ENCODE assay signal across 8 mouse cellular contexts in genomic region chr10:80265149-80265486, GRCm38 (mm10). TPM values are rescaled to one million over a fixed set of nuclear protein-coding genes. Genes with fewer than 3 reads are reported as not detected.
DNase-seq lines count a peak whose midpoint lies in the region; ATAC-seq and TF ChIP-seq lines count a peak whose summit lies in the region.

No protein-coding gene starts in this region.

- H3K36me3 ChIP-seq in heart, embryonic 13.5 days, result peaks cover 28% of the 10 kb centered on the region
- H3K36me3 ChIP-seq in ES-Bruce4 (ENCODE audit: control insufficient read depth, insufficient read depth, low read length, poor library complexity, severe bottlenecking), result peaks cover 7% of the 10 kb centered on the region
- H3K36me3 ChIP-seq in forebrain, postnatal 0 days (ENCODE audit: insufficient read depth), result no peaks in the 10 kb centered on the region
- no peaks in the 10 kb centered on the region for H3K36me3 ChIP-seq in macrophage (ENCODE audit: inconsistent target)

- TF ChIP-seq POLR2A in ES-Bruce4 (IDR thresholded peaks at IDR 0.05; ENCODE audit: insufficient read depth, low read length), result no peak

- no peak for TF ChIP-seq CTCF in ES-Bruce4 (IDR thresholded peaks at IDR 0.05; ENCODE audit: low read depth, low read length)
- no peak for TF ChIP-seq CTCF in forebrain, postnatal 0 days (IDR thresholded peaks at IDR 0.05; ENCODE audit: low read depth)

- peak overlapping the region; percentile 96 for H3K4me3 ChIP-seq in heart, embryonic 13.5 days
- H3K4me3 ChIP-seq in ES-Bruce4 (ENCODE audit: low read depth, low read length) (peak overlapping the region; percentile 95), macrophage (ENCODE audit: inconsistent target) (peak overlapping the region; percentile 92)
- H3K4me3 ChIP-seq in forebrain, postnatal 0 days (ENCODE audit: low read depth, low read length), result peak overlapping the region; percentile 98

- peaks cover 60% of the 10 kb centered on the region for H3K79me2 ChIP-seq in macrophage (ENCODE audit: inconsistent target)

- no peaks in the 10 kb centered on the region for H3K27me3 ChIP-seq in heart, embryonic 13.5 days (replicated peaks)
- no peaks in the 10 kb centered on the region for H3K27me3 ChIP-seq in ES-Bruce4 (ENCODE audit: control insufficient read depth, insufficient read depth, low read length, poor library complexity, severe bottlenecking)
- no peaks in the 10 kb centered on the region for H3K27me3 ChIP-seq in forebrain, postnatal 0 days (ENCODE audit: insufficient read depth, low read length)

- H3K9ac ChIP-seq in heart, embryonic 13.5 days, result peak overlapping the region; percentile 100
- peak overlapping the region; percentile 94 for H3K9ac ChIP-seq in ES-Bruce4 (ENCODE audit: low read depth, poor library complexity, severe bottlenecking)
- H3K9ac ChIP-seq in forebrain, postnatal 0 days, result peak overlapping the region; percentile 97

- H3K4me1 ChIP-seq in heart, embryonic 13.5 days, result peaks cover 65% of the 10 kb centered on the region
- no peaks in the 10 kb centered on the region for H3K4me1 ChIP-seq in ES-Bruce4 (ENCODE audit: control insufficient read depth, insufficient read depth, low read length)
- H3K4me1 ChIP-seq in forebrain, postnatal 0 days (ENCODE audit: insufficient read depth), result peaks cover 17% of the 10 kb centered on the region

- no peak for DNase-seq in heart, postnatal 4 days
- no peak for DNase-seq in forebrain, postnatal 0 days
- no peak for DNase-seq in right cerebral cortex, postnatal 36 days (ENCODE audit: low spot score in 2 of 2)
- DNase-seq in retina, postnatal 1 day, result no peak
- no peak for DNase-seq in right cerebral cortex, postnatal 10 days (ENCODE audit: low spot score in 2 of 2)

- WGBS in heart, embryonic 13.5 days, result 0% methylated on average over 18 of the region's 18 CpGs
- 3% methylated on average over 18 of the region's 18 CpGs for WGBS in forebrain, postnatal 0 days
- 2% methylated on average over 12 of the region's 18 CpGs for WGBS in macrophage (ENCODE audit: missing documents)

- H3K9me3 ChIP-seq in heart, embryonic 13.5 days, result no peaks in the 10 kb centered on the region
- H3K9me3 ChIP-seq in ES-Bruce4 (replicated peaks; ENCODE audit: control insufficient read depth, insufficient read depth, low read length, poor library complexity, severe bottlenecking), result no peaks in the 10 kb centered on the region
- H3K9me3 ChIP-seq in forebrain, postnatal 0 days (ENCODE audit: low read length), result no peaks in the 10 kb centered on the region

- H3K27ac ChIP-seq in heart, embryonic 13.5 days (replicated peaks), result peak overlapping the region; percentile 87
- H3K27ac ChIP-seq in ES-Bruce4 (ENCODE audit: insufficient read depth, low read length) (0 out of 2 replicates have a peak overlapping the region, but pooled peaks have one; percentile 33), macrophage (peak overlapping the region; percentile 73)
- peak overlapping the region; percentile 70 for H3K27ac ChIP-seq in forebrain, postnatal 0 days (ENCODE audit: low read depth, low read length)

- no peak for TF ChIP-seq EP300 in ES-Bruce4 (IDR thresholded peaks at IDR 0.05; ENCODE audit: insufficient read depth, low read depth, low read length)

- ATAC-seq in heart, embryonic 13.5 days (ENCODE audit: extremely low read depth, insufficient number of reproducible peaks, low FRiP score, low TSS enrichment), result no peak
- ATAC-seq in forebrain, postnatal 0 days, result no peak

- H3K4me2 ChIP-seq in heart, embryonic 13.5 days, result peak overlapping the region; percentile 93
- H3K4me2 ChIP-seq in forebrain, postnatal 0 days (ENCODE audit: low read depth), result peak overlapping the region; percentile 65

RNA-seq across cellular contexts. Expression of gene Dazap1, which starts 3.8 kb away (rescaled TPM):
- polyA plus RNA-seq in heart, embryonic 13.5 days (2015; fragmentation: Nextera tagmentation; extraction: Ambion mirVana), result 36.4 and 37.9 TPM in 2 replicates
- 100 to 1,000 TPM; 131 to 140 TPM for total RNA-seq in heart, postnatal 4 days (2021)
- polyA plus RNA-seq in ES-Bruce4 (2011; ENCODE audit: insufficient read depth, insufficient read length, low read depth, missing spikeins) (175 and 192 TPM in 2 replicates), macrophage (2018) (75.1 to 96.3 TPM (median 76.2 TPM) in 3 replicates)
- 120 and 122 TPM in 2 replicates for total RNA-seq in forebrain, postnatal 0 days (2014; rRNA removed)
- 42.4 and 46.1 TPM in 2 replicates for polyA plus RNA-seq in forebrain, postnatal 0 days (2015; fragmentation: Nextera tagmentation; extraction: Ambion mirVana)
- 100 to 1,000 TPM; 101 to 504 (median 250) TPM for total RNA-seq in macrophage (2018; cell fraction: chromatin; rRNA removed)
- total RNA-seq in macrophage (2018; cell fraction: cytosol; rRNA removed), result 10 to 100 TPM; 46.4 to 81.7 (median 59.2) TPM
- 100 to 1,000 TPM in 19 of 26 experiments, 10 to 100 TPM in 7; 65.7 to 287 (median 127) TPM for total RNA-seq in macrophage (2018; cell fraction: nucleus; rRNA removed)

RNA-seq across cellular contexts. Expression of gene Gamt, which starts 4.3 kb away (rescaled TPM):
- polyA plus RNA-seq in heart, embryonic 13.5 days (2015; fragmentation: Nextera tagmentation; extraction: Ambion mirVana), result 53.3 and 62.1 TPM in 2 replicates
- 10 to 100 TPM; 18.5 to 23.4 TPM for total RNA-seq in heart, postnatal 4 days (2021)
- 0.68 and 0.82 TPM in 2 replicates for polyA plus RNA-seq in ES-Bruce4 (2011; ENCODE audit: insufficient read depth, insufficient read length, low read depth, missing spikeins)
- total RNA-seq in forebrain, postnatal 0 days (2014; rRNA removed), result 15.2 and 18.2 TPM in 2 replicates
- 20.8 and 21.8 TPM in 2 replicates for polyA plus RNA-seq in forebrain, postnatal 0 days (2015; fragmentation: Nextera tagmentation; extraction: Ambion mirVana)
- total RNA-seq in macrophage (2018; cell fraction: chromatin; rRNA removed), result 1 to 10 TPM in 18 of 26 experiments, not detected in 8; 1.1 to 7.6 (median 3.6) TPM
- 10 to 100 TPM in 23 of 26 experiments, 1 to 10 TPM in 3; 8.8 to 18.0 (median 12.7) TPM for total RNA-seq in macrophage (2018; cell fraction: cytosol; rRNA removed)
- 10 to 100 TPM in 1 of 26 experiments, 1 to 10 TPM in 25; 1.3 to 11.7 (median 3.4) TPM for total RNA-seq in macrophage (2018; cell fraction: nucleus; rRNA removed)
- polyA plus RNA-seq in macrophage (2018), result 8.2 to 24.0 TPM (median 13.8 TPM) in 3 replicates

RNA-seq across cellular contexts. Expression of gene Ndufs7, which starts 16.2 kb away (rescaled TPM):
- polyA plus RNA-seq in heart, embryonic 13.5 days (2015; fragmentation: Nextera tagmentation; extraction: Ambion mirVana), result 527 and 606 TPM in 2 replicates
- total RNA-seq in heart, postnatal 4 days (2021), result 100 to 1,000 TPM; 480 to 520 TPM
- polyA plus RNA-seq in ES-Bruce4 (2011; ENCODE audit: insufficient read depth, insufficient read length, low read depth, missing spikeins), result 63.9 and 72.8 TPM in 2 replicates
- total RNA-seq in forebrain, postnatal 0 days (2014; rRNA removed), result 162 and 212 TPM in 2 replicates
- polyA plus RNA-seq in forebrain, postnatal 0 days (2015; fragmentation: Nextera tagmentation; extraction: Ambion mirVana), result 343 and 394 TPM in 2 replicates
- 10 to 100 TPM in 25 of 26 experiments, 1 to 10 TPM in 1; 7.7 to 70.5 (median 32.8) TPM for total RNA-seq in macrophage (2018; cell fraction: chromatin; rRNA removed)
- 100 to 1,000 TPM in 16 of 26 experiments, 10 to 100 TPM in 10; 77.8 to 131 (median 102) TPM for total RNA-seq in macrophage (2018; cell fraction: cytosol; rRNA removed)
- total RNA-seq in macrophage (2018; cell fraction: nucleus; rRNA removed), result 10 to 100 TPM; 16.9 to 69.3 (median 39.0) TPM
- polyA plus RNA-seq in macrophage (2018), result 31.2 to 113 TPM (median 79.8 TPM) in 3 replicates

RNA-seq across cellular contexts. Expression of gene Rps15, which starts 27.1 kb away (rescaled TPM):
- 621 and 687 TPM in 2 replicates for polyA plus RNA-seq in heart, embryonic 13.5 days (2015; fragmentation: Nextera tagmentation; extraction: Ambion mirVana)
- total RNA-seq in heart, postnatal 4 days (2021), result 1,000 to 10,000 TPM in 1 of 2 experiments, 100 to 1,000 TPM in 1; 949 to 1,003 TPM
- 2,641 and 2,952 TPM in 2 replicates for polyA plus RNA-seq in ES-Bruce4 (2011; ENCODE audit: insufficient read depth, insufficient read length, low read depth, missing spikeins)
- total RNA-seq in forebrain, postnatal 0 days (2014; rRNA removed), result 1,181 and 1,718 TPM in 2 replicates
- polyA plus RNA-seq in forebrain, postnatal 0 days (2015; fragmentation: Nextera tagmentation; extraction: Ambion mirVana), result 681 and 897 TPM in 2 replicates
- 100 to 1,000 TPM in 1 of 26 experiments, 10 to 100 TPM in 24, 1 to 10 TPM in 1; 6.0 to 250 (median 35.3) TPM for total RNA-seq in macrophage (2018; cell fraction: chromatin; rRNA removed)
- total RNA-seq in macrophage (2018; cell fraction: cytosol; rRNA removed), result 1,000 to 10,000 TPM in 13 of 26 experiments, 100 to 1,000 TPM in 13; 776 to 2,120 (median 1,175) TPM
- 100 to 1,000 TPM; 155 to 338 (median 220) TPM for total RNA-seq in macrophage (2018; cell fraction: nucleus; rRNA removed)
- 1,044 to 2,135 TPM (median 1,962 TPM) in 3 replicates for polyA plus RNA-seq in macrophage (2018)

RNA-seq across cellular contexts. Expression of gene Apc2, which starts 30.7 kb away (rescaled TPM):
- 0.90 and 0.94 TPM in 2 replicates for polyA plus RNA-seq in heart, embryonic 13.5 days (2015; fragmentation: Nextera tagmentation; extraction: Ambion mirVana)
- total RNA-seq in heart, postnatal 4 days (2021), result 1 to 10 TPM; 6.0 to 6.2 TPM
- polyA plus RNA-seq in ES-Bruce4 (2011; ENCODE audit: insufficient read depth, insufficient read length, low read depth, missing spikeins) (3.2 and 3.8 TPM in 2 replicates), macrophage (2018) (0.03 to 0.13 TPM (median 0.06 TPM) in 3 replicates)
- 309 and 328 TPM in 2 replicates for total RNA-seq in forebrain, postnatal 0 days (2014; rRNA removed)
- 85.3 and 112 TPM in 2 replicates for polyA plus RNA-seq in forebrain, postnatal 0 days (2015; fragmentation: Nextera tagmentation; extraction: Ambion mirVana)
- total RNA-seq in macrophage (2018; cell fraction: chromatin; rRNA removed), result 1 to 10 TPM in 1 of 26 experiments, under 1 TPM in 22, not detected in 3; 0.06 to 1.2 (median 0.46) TPM
- total RNA-seq in macrophage (2018; cell fraction: cytosol; rRNA removed), result under 1 TPM; 0.03 to 0.24 (median 0.11) TPM
- under 1 TPM in 24 of 26 experiments, not detected in 2; 0.06 to 0.78 (median 0.23) TPM for total RNA-seq in macrophage (2018; cell fraction: nucleus; rRNA removed)

Comparison
In these comparisons a context has a peak if more than half of its experiments do, and no peak if none do; other contexts are left out.
1. H3K27ac ChIP-seq: peak in every context shown above with its lines; median percentile 87 in heart, embryonic 13.5 days; 73 in macrophage; 70 in forebrain, postnatal 0 days; 33 in ES-Bruce4.